Mouse (Mus musculus): ENCODE results near the gene Nat8f5.
"Not testable (repeated sequence)": the region's sequence is repeated elsewhere in the genome, so short reads cannot be mapped to it uniquely, and the experiment has no call there.

The Nat8f5 gene

GRCm38 (mm10) chr6:85836098-85836497 lies 15.3 kb upstream of the Nat8f5 start:
- DNase-seq (ENCODE audit: low spot score in 2 of 2), result not testable (repeated sequence)

- DNase-seq (ENCODE audit: low spot score in 2 of 2), result not testable (repeated sequence)
Observed at GRCm38 (mm10) chr6:85835104-85835503, 14.3 kb upstream of the Nat8f5 start.

DNA sequence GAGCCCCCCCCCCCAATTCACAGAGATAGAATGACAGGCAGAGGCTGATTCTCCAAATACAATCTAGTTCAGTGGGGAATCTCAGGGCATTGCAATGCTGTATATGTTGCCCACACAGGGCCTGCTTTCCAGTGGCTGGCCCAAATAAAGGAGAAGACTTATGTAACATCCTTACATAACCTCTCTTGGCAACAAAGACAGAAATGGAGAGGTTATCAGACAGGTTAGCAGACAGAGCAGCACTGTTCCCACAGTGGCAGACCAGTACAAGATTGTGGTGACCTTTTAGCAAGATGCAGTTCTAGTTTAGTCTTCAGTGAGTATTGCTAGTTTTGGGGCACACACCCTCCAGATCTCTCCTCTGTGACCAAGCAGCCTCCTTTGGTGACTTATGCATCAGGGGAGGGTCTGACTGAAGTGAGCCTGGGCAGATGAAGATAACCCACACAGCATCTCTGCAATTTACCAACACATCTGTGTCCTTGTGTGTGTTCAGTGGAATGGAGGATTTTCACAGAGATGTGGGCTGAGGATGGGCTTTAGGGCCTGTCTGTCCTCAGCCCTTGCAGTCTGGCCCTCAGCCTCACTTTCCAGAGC lies 13.8 kb upstream of the Nat8f5 start:
- not testable (repeated sequence) for DNase-seq (ENCODE audit: low spot score in 2 of 2)

GRCm38 (mm10) chr6:85831796-85832321 lies 11.1 kb upstream of the Nat8f5 start, which contains the start of gene Nat8:
Nat8 (minus strand) TSS chr6:85832082.
- no peak for DNase-seq (ENCODE audit: low spot score in 2 of 2)

GRCm38 (mm10) chr6:85829462-85829861 lies 8.7 kb upstream of the Nat8f5 start:
- no peak for DNase-seq (ENCODE audit: low spot score in 2 of 2)

- DNase-seq (ENCODE audit: low spot score in 2 of 2), result no peak
Observed at GRCm38 (mm10) chr6:85825886-85826285, 5.1 kb upstream of the Nat8f5 start.

GRCm38 (mm10) chr6:85823382-85824090 lies 2.8 kb upstream of the Nat8f5 start:
- DNase-seq (ENCODE audit: low spot score in 2 of 2), result no peak

- DNase-seq (ENCODE audit: low spot score in 2 of 2), result no peak
Observed at GRCm38 (mm10) chr6:85822286-85822685, 1.5 kb upstream of the Nat8f5 start.

GRCm38 (mm10) chr6:85818338-85818737 lies 2.4 kb downstream of the Nat8f5 start:
- no peak for DNase-seq (ENCODE audit: low spot score in 2 of 2)

- no peak for DNase-seq (ENCODE audit: low spot score in 2 of 2)
Observed at GRCm38 (mm10) chr6:85813339-85813738, 7.4 kb downstream of the Nat8f5 start.

GRCm38 (mm10) chr6:85810942-85811537 lies 9.7 kb downstream of the Nat8f5 start:
- DNase-seq (ENCODE audit: low spot score in 2 of 2), result not testable (repeated sequence)

DNA sequence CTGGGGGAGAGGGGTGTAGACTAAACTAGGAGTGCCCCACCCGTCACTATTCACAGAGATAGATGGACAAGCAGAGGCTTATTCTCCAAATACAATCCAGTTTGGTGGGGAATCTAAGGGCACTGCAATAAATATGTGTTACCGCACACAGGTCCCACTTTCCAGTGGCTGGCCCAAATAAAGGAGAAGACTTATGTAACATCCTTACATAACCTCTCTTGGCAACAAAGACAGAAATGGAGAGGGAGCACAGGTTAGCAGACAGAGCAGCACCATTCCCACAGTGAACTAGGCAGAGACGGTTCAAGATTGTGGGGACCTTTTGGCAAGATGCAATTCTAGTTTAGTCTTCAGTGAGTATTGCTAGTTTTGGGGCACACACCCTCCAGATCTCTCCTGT lies 10.3 kb downstream of the Nat8f5 start:
- not testable (repeated sequence) for DNase-seq (ENCODE audit: low spot score in 2 of 2)

GRCm38 (mm10) chr6:85809784-85810183 lies 11.0 kb downstream of the Nat8f5 start:
- DNase-seq (ENCODE audit: low spot score in 2 of 2), result not testable (repeated sequence)

DNA sequence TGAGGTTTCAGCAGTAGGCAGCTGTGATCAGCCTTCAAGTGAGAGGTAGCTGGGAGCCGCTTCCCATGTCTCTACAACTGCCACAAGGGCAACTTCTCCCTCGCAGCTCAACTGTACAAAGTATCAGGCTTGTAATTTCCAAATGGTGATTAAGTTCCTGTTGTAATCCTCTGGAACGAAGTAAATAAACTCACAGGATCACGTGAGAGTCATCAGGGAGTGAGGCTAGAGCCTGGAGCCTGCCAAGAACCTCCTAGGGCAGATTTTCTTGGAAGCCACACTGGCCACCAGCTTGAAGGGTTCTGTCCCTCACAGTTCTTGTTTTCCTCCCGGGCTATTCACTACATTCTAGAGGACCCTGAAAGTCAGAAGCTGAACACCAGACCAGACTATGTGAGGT lies 17.6 kb downstream of the Nat8f5 start:
- DNase-seq (ENCODE audit: low spot score in 2 of 2), result not testable (repeated sequence)

Measured in frontal cortex, postnatal 14 days (tissue).